Mouse (Mus musculus) heart, postnatal 36 days (tissue): ENCODE data around the gene Rpl36. TPM values are rescaled to one million over a fixed set of nuclear protein-coding genes. Genes with fewer than 3 reads are reported as not detected.
"Not testable (repeated sequence)": the region's sequence is repeated elsewhere in the genome, so short reads cannot be mapped to it uniquely, and the experiment has no call there.

Experiments
- DNase-seq, 2 experiments: peaks; one replicate each; pipeline ENCODE4 v3.0.0; 2021 to 2022
- intact Hi-C: fragments of 180-260 bp; cut with DNase I; formaldehyde crosslinking; loops from one replicate; pipeline ENCODE4 v1.15.1; 2025
- total RNA-seq, 2 experiments: library from RNA; stranded (reverse); gene quantifications; 2 replicates each; pipeline ENCODE4 v1.2.3; 2021

Rpl36 gene
- total RNA-seq, 2 experiments from 2014 or later: 724 to 728 TPM

DNA sequence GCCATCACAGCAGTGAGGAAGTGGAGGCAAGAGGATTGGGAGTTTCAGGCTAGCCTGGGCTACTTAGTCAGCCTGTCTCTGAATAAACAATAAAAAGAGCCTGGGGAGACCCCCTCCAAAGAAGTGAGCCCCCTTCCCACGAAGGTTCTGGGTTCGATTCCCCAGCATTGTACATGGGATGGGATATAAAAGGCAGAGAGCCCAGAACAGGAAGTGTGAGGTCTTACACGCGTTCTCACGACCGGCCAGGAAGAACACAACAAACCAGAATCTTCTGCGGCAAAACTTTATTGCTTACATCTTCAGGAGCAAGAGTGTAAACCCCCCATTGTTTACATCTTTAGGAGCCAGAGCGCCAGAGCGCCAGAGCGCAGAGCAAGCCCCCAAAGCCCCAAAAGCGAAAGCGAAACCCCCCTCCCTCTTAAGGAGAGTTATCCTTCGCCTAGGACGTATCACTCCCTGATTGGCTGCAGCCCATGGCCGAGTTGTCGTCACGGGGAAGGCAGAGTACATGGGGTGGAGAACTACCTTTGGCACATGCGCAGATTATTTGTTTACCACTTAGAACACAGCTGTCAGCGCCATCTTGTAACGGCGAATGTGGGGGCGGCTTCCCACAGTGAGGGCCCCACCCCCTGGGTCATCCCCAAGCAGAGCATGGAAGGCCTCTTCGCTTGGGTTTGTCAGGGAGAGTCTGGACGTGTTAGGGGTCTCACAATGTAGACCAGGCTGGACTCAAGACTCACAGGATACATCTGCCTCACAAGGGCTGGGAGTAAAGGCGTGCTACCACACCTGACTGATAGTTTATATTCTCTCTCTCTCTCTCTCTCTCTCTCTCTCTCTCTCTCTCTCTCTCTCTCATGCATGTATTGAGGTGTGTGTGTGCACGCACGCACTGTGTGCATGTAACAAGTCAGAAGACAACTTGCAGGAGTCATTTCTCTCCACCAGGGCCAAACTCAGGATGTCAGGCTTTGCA is 16.9 kb downstream of the Rpl36 start:
- intact Hi-C loops: loop anchor here (5.0 kb wide), 3 partner anchors 37 to 202 kb away; partner anchors contain the start of genes Ndufa11, Rfx2 and Vmac
- DNase-seq: not testable (repeated sequence)

DNA sequence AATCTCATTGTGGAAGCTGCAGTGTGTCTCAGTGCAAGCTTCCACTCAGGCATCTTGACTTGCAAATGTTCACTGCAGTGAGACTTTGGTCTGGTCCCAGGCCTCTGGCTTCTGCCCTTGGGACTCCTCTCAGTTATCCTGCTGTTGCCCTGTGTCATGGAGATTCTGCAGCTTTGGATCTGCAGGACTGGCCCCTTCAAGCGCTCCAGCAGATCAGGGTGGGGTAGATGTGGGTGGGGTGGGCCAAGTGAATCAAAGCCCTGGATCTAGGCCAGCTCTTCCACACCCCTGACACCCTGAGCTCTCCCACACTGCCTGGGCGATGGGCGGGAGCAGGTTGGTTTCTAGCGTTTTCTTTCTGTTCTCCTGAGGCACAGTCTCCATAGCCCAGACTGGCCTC is 18.6 kb downstream of the Rpl36 start:
- DNase-seq: no peak
- intact Hi-C loops: no loop called here

DNA sequence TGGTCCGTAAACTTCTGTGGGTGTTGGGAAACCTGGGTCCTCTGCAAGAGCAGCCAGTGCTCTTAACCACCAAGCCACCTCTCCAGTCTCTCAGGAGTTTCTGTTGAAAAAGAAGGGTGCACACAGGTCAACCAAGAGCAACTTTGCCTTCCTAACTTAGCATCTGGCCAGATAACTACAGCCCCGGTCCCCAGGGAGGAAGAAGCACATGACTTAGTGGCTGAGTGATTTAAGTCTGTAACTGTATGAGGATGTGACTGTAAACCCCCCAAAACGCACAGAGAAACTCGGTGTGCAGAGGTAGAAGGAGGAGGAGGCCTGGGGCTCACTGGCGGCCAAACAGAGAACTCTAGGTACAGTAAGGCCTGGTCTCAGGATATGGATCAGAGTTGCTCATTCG is 20.8 kb downstream of the Rpl36 start:
- intact Hi-C loops: no loop called here

DNA sequence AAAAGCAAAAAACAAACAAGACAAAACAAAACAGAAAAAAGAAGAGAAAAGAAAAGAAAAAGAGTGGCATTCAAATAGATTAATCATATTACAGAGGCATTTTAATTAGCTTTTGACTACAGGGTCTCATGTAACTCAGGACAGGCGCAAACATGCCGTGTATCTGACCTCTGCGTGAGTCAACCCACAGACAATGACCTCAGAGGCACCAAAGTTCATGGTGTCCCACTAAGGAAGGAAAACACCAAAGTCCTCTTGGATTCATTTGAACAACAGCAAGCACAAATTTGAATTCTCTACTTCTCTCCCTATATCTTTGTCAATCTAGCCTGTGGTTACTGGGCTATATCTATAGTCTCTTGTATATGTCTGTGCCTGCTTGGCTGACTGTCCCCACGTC is 30.0 kb downstream of the Rpl36 start:
- no peak for DNase-seq
- intact Hi-C loops: no loop called here

More for the DNA sequence above, 20.8 kb downstream of the Rpl36 start:
- DNase-seq: no peak

DNA sequence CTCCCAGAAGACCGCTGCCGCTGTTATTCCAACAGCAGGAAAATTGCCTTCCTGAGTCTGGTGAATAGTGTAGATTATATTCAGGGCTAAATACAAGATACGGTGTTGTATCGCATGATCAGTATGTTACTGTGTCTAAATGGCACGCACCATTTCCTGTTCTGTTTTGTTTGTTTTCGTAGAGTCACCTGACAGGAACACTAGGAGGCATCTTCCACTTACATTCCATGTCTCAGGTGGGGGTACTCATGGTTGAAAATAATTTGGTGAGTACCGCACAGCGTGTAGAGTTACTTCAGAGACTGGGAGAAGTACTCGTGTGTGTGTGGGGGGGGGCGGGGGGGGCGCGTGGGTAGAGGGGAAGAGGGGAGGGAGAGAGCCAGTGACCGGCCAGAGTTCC is 34.3 kb downstream of the Rpl36 start:
- intact Hi-C loops: no loop called here

DNA sequence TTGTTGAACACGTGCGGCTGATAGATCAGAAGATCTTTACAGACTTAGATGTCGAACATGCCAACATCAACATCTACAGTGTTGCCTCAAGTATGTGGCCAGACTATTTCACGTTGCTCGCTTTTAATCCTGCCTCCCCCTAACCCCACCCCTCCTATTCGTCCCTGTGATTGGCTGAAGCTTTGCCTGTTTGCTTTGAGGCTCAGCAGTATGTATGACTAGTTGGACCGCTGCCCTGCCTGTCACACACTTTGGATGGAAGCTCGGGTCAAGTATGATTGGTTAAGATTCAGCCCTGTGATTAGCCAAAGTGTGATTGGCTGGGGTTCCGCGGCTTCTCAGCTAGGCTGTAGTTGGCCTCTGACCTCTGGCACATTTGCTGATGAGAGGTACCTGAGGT is 38.6 kb downstream of the Rpl36 start:
- intact Hi-C loops: no loop called here
- DNase-seq: no peak

More for the DNA sequence above, 34.3 kb downstream of the Rpl36 start:
- no peak for DNase-seq

DNA sequence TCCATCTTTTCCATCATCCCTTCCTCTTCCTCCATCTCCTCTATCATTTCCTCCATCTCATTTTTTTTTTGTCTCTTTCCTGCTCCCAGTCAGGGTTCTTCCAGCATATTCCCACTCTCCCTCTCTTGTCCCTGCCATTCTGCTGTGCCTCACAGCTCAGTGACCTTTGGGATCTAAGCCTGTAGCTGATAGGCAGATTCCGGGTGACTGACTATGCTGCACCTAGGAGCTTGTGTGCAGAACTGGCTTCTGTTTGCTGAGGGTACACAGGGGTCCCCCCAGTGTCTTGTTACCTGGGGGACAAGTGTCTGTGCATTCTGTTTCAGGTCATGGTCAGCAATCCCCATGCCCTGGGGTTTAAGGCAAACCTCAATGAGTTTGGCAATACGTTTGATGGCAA is 41.6 kb downstream of the Rpl36 start:
- DNase-seq: no peak

DNA sequence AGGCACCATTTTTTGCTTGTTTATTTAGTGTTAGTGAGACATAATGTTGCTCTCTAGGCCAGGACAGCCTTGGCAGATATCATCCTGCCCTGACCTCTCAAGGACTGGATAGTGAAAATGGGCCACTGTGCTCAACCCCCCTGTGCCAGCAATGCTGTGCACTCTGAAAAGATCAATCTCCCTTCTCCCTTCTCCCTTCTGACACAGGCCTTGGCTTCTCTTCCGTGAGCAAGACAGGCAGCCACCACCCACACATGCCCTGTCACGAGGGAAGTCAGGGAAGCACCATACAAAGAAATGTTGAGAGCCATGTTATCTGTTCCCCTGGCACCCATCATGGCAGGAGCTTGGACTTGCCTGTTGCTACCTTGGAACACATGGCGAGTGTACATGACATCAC is 42.1 kb downstream of the Rpl36 start:
- intact Hi-C loops: no loop called here

More for the DNA sequence above, 41.6 kb downstream of the Rpl36 start:
- intact Hi-C loops: no loop called here

DNA sequence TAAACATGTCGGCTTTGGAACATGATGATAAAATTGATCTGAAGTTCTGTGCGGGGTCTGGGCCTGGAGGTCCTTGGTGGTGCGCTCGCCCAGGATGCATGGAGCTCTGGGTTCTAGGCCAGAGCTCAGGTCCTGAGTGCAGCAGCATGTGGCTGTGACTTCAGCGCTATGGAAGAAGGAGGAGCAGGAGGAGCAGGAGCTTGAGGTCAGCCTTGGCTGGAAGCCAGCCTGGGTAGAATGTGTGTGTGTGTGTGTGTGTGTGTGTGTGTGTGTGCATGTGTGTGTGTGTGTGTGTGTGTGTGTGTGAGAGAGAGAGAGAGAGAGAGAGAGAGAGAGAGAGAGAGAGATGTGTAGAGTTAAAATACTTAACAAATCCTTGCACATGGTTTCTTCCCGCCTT is 43.0 kb downstream of the Rpl36 start:
- DNase-seq: no peak
- intact Hi-C loops: no loop called here

More for the DNA sequence above, 42.1 kb downstream of the Rpl36 start:
- no peak for DNase-seq

DNA sequence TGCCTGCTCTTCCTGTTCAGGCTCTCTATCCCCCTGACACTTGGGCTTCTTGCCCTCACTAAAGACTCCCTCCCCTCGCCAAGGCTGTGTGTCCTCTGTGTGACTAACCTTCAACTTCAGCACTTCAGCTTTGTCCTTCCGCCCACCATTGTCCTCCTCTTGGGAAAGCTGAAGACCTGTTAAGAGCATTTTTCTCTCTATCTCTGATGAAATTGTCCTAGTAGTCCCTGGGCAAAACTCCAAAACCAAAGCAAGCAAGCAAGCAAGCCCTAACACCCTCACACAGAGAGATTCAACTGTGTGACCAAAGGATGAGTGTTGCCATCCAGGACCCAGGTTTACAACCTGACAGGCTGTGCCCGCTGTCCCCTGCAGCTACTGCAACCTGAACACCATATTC is 50.4 kb downstream of the Rpl36 start:
- no peak for DNase-seq
- intact Hi-C loops: no loop called here

Other genes starting within 250 kb of the Rpl36 start
- 10 to 100 TPM; 45.8 to 47.7 TPM for gene Ptprs, start 136.9 kb upstream of the Rpl36 start, total RNA-seq
- gene Znrf4, start 101.0 kb upstream of the Rpl36 start, total RNA-seq: not detected
- under 1 TPM in 1 of 2 experiments, not detected in 1; 0.22 TPM for gene Gm20219, start 59.0 kb upstream of the Rpl36 start, total RNA-seq
- gene Safb2, start 28.8 kb upstream of the Rpl36 start, total RNA-seq: 10 to 100 TPM; 41.4 to 48.5 TPM
- 10 to 100 TPM; 55.1 to 65.8 TPM for gene Safb, start 28.6 kb upstream of the Rpl36 start, total RNA-seq
- gene 2410015M20Rik, start 3.6 kb upstream of the Rpl36 start, total RNA-seq: 100 to 1,000 TPM; 342 to 346 TPM
- gene Lonp1, start 13.5 kb downstream of the Rpl36 start, total RNA-seq: 100 to 1,000 TPM; 118 to 124 TPM
- not detected for gene Catsperd, start 14.7 kb downstream of the Rpl36 start, total RNA-seq
- gene Ranbp3, start 59.9 kb downstream of the Rpl36 start, total RNA-seq: 10 to 100 TPM; 34.9 to 38.0 TPM
- 100 to 1,000 TPM; 847 to 875 TPM for gene Ndufa11, start 104.4 kb downstream of the Rpl36 start, total RNA-seq
- gene Vmac, start 104.6 kb downstream of the Rpl36 start, total RNA-seq: 1 to 10 TPM; 3.1 to 4.9 TPM
- gene Nrtn, start 144.1 kb downstream of the Rpl36 start, total RNA-seq: 10 to 100 TPM; 27.5 to 29.4 TPM
- 10 to 100 TPM; 18.8 to 20.3 TPM for gene Dus3l, start 151.3 kb downstream of the Rpl36 start, total RNA-seq
- gene Prr22, start 156.8 kb downstream of the Rpl36 start, total RNA-seq: under 1 TPM in 1 of 2 experiments, not detected in 1; 0.58 TPM
- gene Rfx2, start 217.6 kb downstream of the Rpl36 start, total RNA-seq: 1 to 10 TPM; 2.9 to 5.5 TPM